Comparison of ENCODE assay signal across 22 mouse cellular contexts in the genomic region with DNA sequence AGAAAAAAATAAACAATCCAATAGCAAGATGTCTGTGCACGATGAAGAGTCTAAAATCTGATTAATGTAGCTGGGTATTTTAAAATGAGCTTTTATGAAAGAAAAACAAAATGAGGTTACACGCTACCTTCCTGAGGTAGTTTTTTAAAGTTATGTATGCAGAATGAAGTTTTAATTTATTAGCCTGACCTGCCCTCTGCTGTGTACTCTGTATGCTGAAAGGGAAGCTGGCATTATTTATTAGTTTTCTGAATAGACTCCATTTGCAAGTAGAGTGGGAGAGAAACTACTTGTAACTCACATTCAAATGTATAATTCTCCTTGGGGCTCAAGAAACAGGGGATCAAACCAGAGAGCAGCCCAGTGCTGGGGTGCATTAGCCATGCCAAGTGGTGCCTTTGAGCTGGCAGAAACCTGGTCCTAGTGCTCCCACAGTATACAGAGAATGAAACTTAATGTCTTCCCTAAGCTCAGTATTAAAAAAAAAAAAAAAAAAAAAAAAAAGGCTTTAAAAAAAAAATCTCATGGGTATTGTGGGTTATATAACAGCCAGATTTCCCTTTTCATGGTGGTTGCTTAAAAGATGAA.
DNase-seq lines count a peak whose midpoint lies in the region; ATAC-seq and TF ChIP-seq lines count a peak whose summit lies in the region.
"Had no signal": no experiment of that assay in that cellular context is flagged by ENCODE, and none has a peak within 500 bp of the region (broad histone marks: within the 10 kb centered on the region; RNA-seq: fewer than 3 reads in every experiment).

No protein-coding gene starts in this region.

- H3K9me3 ChIP-seq in hindbrain, postnatal 0 days (ENCODE audit: low read length), result no peaks in the 10 kb centered on the region
- H3K9me3 ChIP-seq in hindbrain, embryonic 12.5 days (replicated peaks), result no peaks in the 10 kb centered on the region
- H3K9me3 ChIP-seq in midbrain, embryonic 14.5 days (ENCODE audit: control insufficient read depth, low read length), result no peaks in the 10 kb centered on the region
- H3K9me3 ChIP-seq in midbrain, embryonic 11.5 days (ENCODE audit: control insufficient read depth, low read length), result no peaks in the 10 kb centered on the region
- H3K9me3 ChIP-seq in CH12.LX (replicated peaks; ENCODE audit: low read length), result no peaks in the 10 kb centered on the region
- H3K9me3 ChIP-seq: embryonic facial prominence, embryonic 12.5 days; embryonic facial prominence, embryonic 15.5 days; forebrain, embryonic 15.5 days had no signal

- no peak overlapping the region for H3K27ac ChIP-seq in hindbrain, postnatal 0 days
- H3K27ac ChIP-seq in hindbrain, embryonic 12.5 days, result no peak overlapping the region
- no peak overlapping the region for H3K27ac ChIP-seq in midbrain, embryonic 14.5 days (replicated peaks; ENCODE audit: low read depth, low read length)
- no peak overlapping the region for H3K27ac ChIP-seq in midbrain, embryonic 11.5 days (ENCODE audit: low read depth, low read length)
- no peak overlapping the region for H3K27ac ChIP-seq in CH12.LX (ENCODE audit: insufficient read depth, low read depth)
- H3K27ac ChIP-seq: embryonic facial prominence, embryonic 12.5 days; embryonic facial prominence, embryonic 15.5 days; forebrain, embryonic 15.5 days; hindbrain, embryonic 14.5 days had no signal

- 0 out of 2 replicates have a peak, but pooled peaks have one; percentile 13 for TF ChIP-seq CTCF in hindbrain, postnatal 0 days (IDR thresholded peaks at IDR 0.05; ENCODE audit: low read depth)
- TF ChIP-seq CTCF in CH12.LX (conservative IDR thresholded peaks at IDR 0.05 in 1 of 2, IDR thresholded peaks at IDR 0.05 in 1 of 2; ENCODE audit: low read depth in 2 of 2, low read length in 2 of 2), result no peak
- TF ChIP-seq CTCF in brain, embryonic 14.5 days (IDR thresholded peaks at IDR 0.05; ENCODE audit: borderline replicate concordance, extremely low read depth, insufficient read depth, insufficient read length), result no peak

- in situ Hi-C loops in CH12.LX (cut with MboI; ENCODE audit: low pct_ligation_motif_present, low pct_unique_long_range_greater_than_20kb, low sequenced_read_pairs), result loop anchor here (10.0 kb wide), 1 partner anchor 64 kb away; no protein-coding TSS in a partner anchor

- TF ChIP-seq POLR2A in CH12.LX (IDR thresholded peaks at IDR 0.05; ENCODE audit: low read depth, low read length), result no peak
- no peak for TF ChIP-seq POLR2A in brain, embryonic 14.5 days (IDR thresholded peaks at IDR 0.05; ENCODE audit: borderline replicate concordance, extremely low read depth, insufficient read depth, insufficient read length, poor library complexity, severe bottlenecking)

- no peak for TF ChIP-seq EP300 in CH12.LX (IDR thresholded peaks at IDR 0.05; ENCODE audit: low read length)

- no peak overlapping the region for H3K4me3 ChIP-seq in hindbrain, postnatal 0 days (ENCODE audit: low read length)
- H3K4me3 ChIP-seq in hindbrain, embryonic 12.5 days, result no peak overlapping the region
- no peak overlapping the region for H3K4me3 ChIP-seq in midbrain, embryonic 14.5 days (replicated peaks; ENCODE audit: low read depth, low read length)
- no peak overlapping the region for H3K4me3 ChIP-seq in midbrain, embryonic 11.5 days (ENCODE audit: low read depth, low read length)
- H3K4me3 ChIP-seq in CH12.LX (replicated peaks in 1 of 3; ENCODE audit: low read depth in 2 of 3, low read length in 2 of 3, poor library complexity in 1 of 3), result no peak overlapping the region
- H3K4me3 ChIP-seq: embryonic facial prominence, embryonic 12.5 days; embryonic facial prominence, embryonic 15.5 days; forebrain, embryonic 15.5 days had no signal

- no peak for DNase-seq in hindbrain, postnatal 0 days (ENCODE audit: low spot score)
- DNase-seq in midbrain, embryonic 14.5 days, result peak; percentile 22
- DNase-seq in midbrain, embryonic 11.5 days (ENCODE audit: low spot score, missing footprints), result no peak
- no peak for DNase-seq in CH12.LX (ENCODE audit: extremely low read depth)
- peak; percentile 32 for DNase-seq in brain, embryonic 14.5 days (ENCODE audit: low read depth)
- DNase-seq in kidney, adult 18-20 months, result no peak
- no peak for DNase-seq in embryo, embryonic 10 days (ENCODE audit: low spot score)
- DNase-seq: adrenal gland, adult 8-10 months; adrenal gland, postnatal 25 days; cerebellum, adult 18-20 months; cerebellum, adult 9-10 months; cerebellum, postnatal 14 days; gastrocnemius, postnatal 10 days; gastrocnemius, postnatal 36 days had no signal

- no peaks in the 10 kb centered on the region for H3K36me3 ChIP-seq in hindbrain, postnatal 0 days (ENCODE audit: insufficient read depth, low read length)
- no peaks in the 10 kb centered on the region for H3K36me3 ChIP-seq in hindbrain, embryonic 12.5 days
- H3K36me3 ChIP-seq in midbrain, embryonic 14.5 days (ENCODE audit: control insufficient read depth, insufficient read depth, low read length), result no peaks in the 10 kb centered on the region
- H3K36me3 ChIP-seq in midbrain, embryonic 11.5 days (ENCODE audit: control insufficient read depth, insufficient read depth, low read length), result no peaks in the 10 kb centered on the region
- no peaks in the 10 kb centered on the region for H3K36me3 ChIP-seq in CH12.LX (replicated peaks in 1 of 2; ENCODE audit: control insufficient read depth in 1 of 2, insufficient read depth in 1 of 2, low read length in 1 of 2)
- H3K36me3 ChIP-seq: embryonic facial prominence, embryonic 12.5 days; embryonic facial prominence, embryonic 15.5 days; forebrain, embryonic 15.5 days had no signal

- TF ChIP-seq RAD21 in CH12.LX (IDR thresholded peaks at IDR 0.05; ENCODE audit: low read depth, low read length), result no peak; the same call in none of the 2 replicates

- 52% methylated on average over 2 of the region's 2 CpGs for WGBS in hindbrain, postnatal 0 days
- 66% methylated on average over 2 of the region's 2 CpGs for WGBS in hindbrain, embryonic 12.5 days
- 74% methylated on average over 2 of the region's 2 CpGs for WGBS in midbrain, embryonic 14.5 days
- 87% methylated on average over 2 of the region's 2 CpGs for WGBS in midbrain, embryonic 11.5 days

- no peak for ATAC-seq in hindbrain, postnatal 0 days
- no peak for ATAC-seq in hindbrain, embryonic 12.5 days (ENCODE audit: low FRiP score)
- ATAC-seq in midbrain, embryonic 14.5 days (ENCODE audit: low FRiP score, low TSS enrichment), result no peak
- ATAC-seq in midbrain, embryonic 11.5 days (ENCODE audit: low FRiP score), result no peak
- ATAC-seq: activated CD4-positive, CD25-positive, alpha-beta regulatory T cell, adult 4 months; CD4-positive, CD25-positive, alpha-beta regulatory T cell, adult 4 months; forebrain, embryonic 15.5 days had no signal

- H3K4me2 ChIP-seq in hindbrain, postnatal 0 days (ENCODE audit: low read depth, low read length), result no peak overlapping the region
- no peak overlapping the region for H3K4me2 ChIP-seq in hindbrain, embryonic 12.5 days (replicated peaks)
- H3K4me2 ChIP-seq in midbrain, embryonic 14.5 days (ENCODE audit: low read length), result no peak overlapping the region
- no peak overlapping the region for H3K4me2 ChIP-seq in midbrain, embryonic 11.5 days
- no peak overlapping the region for H3K4me2 ChIP-seq in CH12.LX (ENCODE audit: insufficient read depth, low read depth, poor library complexity, severe bottlenecking)
- H3K4me2 ChIP-seq: embryonic facial prominence, embryonic 12.5 days; embryonic facial prominence, embryonic 15.5 days; forebrain, embryonic 15.5 days; heart, embryonic 11.5 days; hindbrain, embryonic 14.5 days had no signal

- H3K4me1 ChIP-seq in hindbrain, postnatal 0 days (ENCODE audit: insufficient read depth, low read length), result no peaks in the 10 kb centered on the region
- H3K4me1 ChIP-seq in hindbrain, embryonic 12.5 days, result no peaks in the 10 kb centered on the region
- H3K4me1 ChIP-seq in midbrain, embryonic 14.5 days (ENCODE audit: control insufficient read depth, insufficient read depth, low read length), result peaks cover 7% of the 10 kb centered on the region; the same call in 1 of the 2 replicates
- H3K4me1 ChIP-seq in midbrain, embryonic 11.5 days (ENCODE audit: control insufficient read depth, insufficient read depth, low read length), result no peaks in the 10 kb centered on the region
- peaks cover 4 to 14% of the 10 kb centered on the region in 2 experiments for H3K4me1 ChIP-seq in CH12.LX (ENCODE audit: control insufficient read depth in 1 of 2, insufficient read depth in 2 of 2)
- H3K4me1 ChIP-seq: embryonic facial prominence, embryonic 12.5 days; embryonic facial prominence, embryonic 15.5 days had no signal

- dilution Hi-C loops in CH12.LX (cut with MboI; ENCODE audit: extremely low pct_ligation_motif_present, extremely low pct_unique_long_range_greater_than_20kb, low sequenced_read_pairs), result no loop called here

- no peaks in the 10 kb centered on the region for H3K79me2 ChIP-seq in CH12.LX (replicated peaks; ENCODE audit: control insufficient read depth, extremely low read depth, insufficient read depth, poor library complexity, severe bottlenecking)

- H3K27me3 ChIP-seq in hindbrain, postnatal 0 days (ENCODE audit: insufficient read depth, low read length), result no peaks in the 10 kb centered on the region
- H3K27me3 ChIP-seq in hindbrain, embryonic 12.5 days, result no peaks in the 10 kb centered on the region
- H3K27me3 ChIP-seq in midbrain, embryonic 14.5 days (ENCODE audit: control insufficient read depth, insufficient read depth, low read length), result no peaks in the 10 kb centered on the region
- H3K27me3 ChIP-seq in midbrain, embryonic 11.5 days (ENCODE audit: control insufficient read depth, insufficient read depth, low read length), result peaks cover 7% of the 10 kb centered on the region; the same call in 1 of the 2 replicates
- H3K27me3 ChIP-seq in CH12.LX (replicated peaks), result no peaks in the 10 kb centered on the region
- H3K27me3 ChIP-seq: embryonic facial prominence, embryonic 12.5 days; embryonic facial prominence, embryonic 15.5 days; forebrain, embryonic 15.5 days had no signal

- H3K9ac ChIP-seq in hindbrain, postnatal 0 days (replicated peaks; ENCODE audit: low read length), result no peak overlapping the region
- H3K9ac ChIP-seq in hindbrain, embryonic 12.5 days, result no peak overlapping the region
- no peak overlapping the region for H3K9ac ChIP-seq in midbrain, embryonic 14.5 days (replicated peaks; ENCODE audit: low read length)
- no peak overlapping the region for H3K9ac ChIP-seq in midbrain, embryonic 11.5 days (ENCODE audit: low read length)
- no peak overlapping the region for H3K9ac ChIP-seq in CH12.LX (ENCODE audit: insufficient read depth, low read depth)
- H3K9ac ChIP-seq: embryonic facial prominence, embryonic 12.5 days; embryonic facial prominence, embryonic 15.5 days; forebrain, embryonic 15.5 days; hindbrain, embryonic 14.5 days had no signal

TF ChIP-seq in CH12.LX, 34 proteins besides CTCF, POLR2A, EP300 and RAD21:
- TF ChIP-seq NRF1 (IDR thresholded peaks at IDR 0.05; ENCODE audit: low read depth, low read length), result no peak
- TF ChIP-seq SMC3 (IDR thresholded peaks at IDR 0.05; ENCODE audit: low read depth, low read length), result no peak
- no peak for TF ChIP-seq RCOR1 (conservative IDR thresholded peaks at IDR 0.05; ENCODE audit: low read depth, low read length)
- TF ChIP-seq ZNF384 (IDR thresholded peaks at IDR 0.05; ENCODE audit: low read depth, low read length), result peak; percentile 65
TF ChIP-seq in CH12.LX: peak in this region for 1.

Comparison
In these comparisons a context has a peak if more than half of its experiments do, and no peak if none do; other contexts are left out.
1. DNase-seq: peak in midbrain, embryonic 14.5 days (single experiment) and brain, embryonic 14.5 days (single experiment); none in hindbrain, postnatal 0 days (single experiment), midbrain, embryonic 11.5 days (single experiment), CH12.LX (single experiment), kidney, adult 18-20 months (single experiment) and embryo, embryonic 10 days (single experiment).